Mouse (Mus musculus) kidney, adult 2 months (tissue): ENCODE results near the gene Bpifa6.

Source experiments
- CTCF ChIP-seq: fragments of 200-500 bp; conservative IDR thresholded peaks from 2 replicates; pipeline ENCODE4 v1.5.1; 2011; ENCODE audit warnings: low read depth, mild to moderate bottlenecking, control low read depth, low read length, moderate library complexity, mixed read lengths; ENCODE audit not compliant: insufficient read depth, insufficient read length
- POLR2A ChIP-seq: fragments of 200-500 bp; IDR thresholded peaks from one replicate; pipeline ENCODE4 v1.6.1; 2011; ENCODE audit warnings: low read depth, low read length, control low read depth

GRCm38 (mm10) chr2:153943537-153943936 is 31.2 kb upstream of the Bpifa6 start:
- TF ChIP-seq POLR2A: no peak
- TF ChIP-seq CTCF: peak; percentile 67
